Mouse (Mus musculus) spleen, adult 2 months (tissue): ENCODE measurements around the gene Nkx6-2.

ENCODE experiments used
- CTCF ChIP-seq: fragments of 200-500 bp; IDR thresholded peaks from 2 replicates; pipeline ENCODE4 v1.5.1; 2011; ENCODE audit warnings: mild to moderate bottlenecking, inconsistent platforms; ENCODE audit not compliant: insufficient read depth, insufficient read length, insufficient replicate concordance; ENCODE audit errors: extremely low read depth
- POLR2A ChIP-seq: fragments of 200-500 bp; IDR thresholded peaks from 2 replicates; pipeline ENCODE4 v1.6.1; 2011; ENCODE audit warnings: low read depth, low read length, inconsistent platforms

GRCm38 (mm10) chr7:139576064-139576686, 6.4 kb downstream of the Nkx6-2 start:
- TF ChIP-seq CTCF (no peak), POLR2A (no peak)
